Mouse (Mus musculus): ENCODE data around the gene Hs6st1. TPM values are rescaled to one million over a fixed set of nuclear protein-coding genes. Genes with fewer than 3 reads are reported as not detected.

Hs6st1 gene
- polyA plus RNA-seq, 1 experiment, result 53.7 TPM

- Histone ChIP-seq H3K4me1 (ENCODE audit: control insufficient read depth, insufficient read depth, insufficient read length, low read length) (peaks cover 79% of the 10 kb centered on the region), H3K27ac (ENCODE audit: insufficient read depth, low read depth, low read length) (peak overlapping the region; percentile 91), H3K27me3 (ENCODE audit: control insufficient read depth, insufficient read depth, low read length) (no peaks in the 10 kb centered on the region), H3K36me3 (ENCODE audit: control insufficient read depth, insufficient read depth, low read length) (peaks cover 13% of the 10 kb centered on the region), H3K4me3 (ENCODE audit: low read depth, low read length) (no peak overlapping the region)
- TF ChIP-seq POLR2A (IDR thresholded peaks at IDR 0.05; ENCODE audit: low read depth, low read length), result no peak
- TF ChIP-seq CTCF (IDR thresholded peaks at IDR 0.05; ENCODE audit: extremely low read depth, insufficient read length, insufficient replicate concordance, low read depth, low read length), result no peak
- WGBS, result 83% methylated on average over 5 of the region's 5 CpGs
Observed at GRCm38 (mm10) chr1:36074197-36074596, 6.0 kb downstream of the Hs6st1 start.

GRCm38 (mm10) chr1:36074968-36075367 is 6.8 kb downstream of the Hs6st1 start:
- TF ChIP-seq POLR2A (IDR thresholded peaks at IDR 0.05; ENCODE audit: low read depth, low read length) (no peak), CTCF (IDR thresholded peaks at IDR 0.05; ENCODE audit: extremely low read depth, insufficient read length, insufficient replicate concordance, low read depth, low read length) (no peak)
- 29% methylated on average over 7 of the region's 7 CpGs for WGBS

GRCm38 (mm10) chr1:36075652-36076051 is 7.5 kb downstream of the Hs6st1 start:
- 52% methylated on average over 5 of the region's 5 CpGs for WGBS
- no peak overlapping the region for H3K4me3 ChIP-seq (ENCODE audit: low read depth, low read length)
- H3K36me3 ChIP-seq (ENCODE audit: control insufficient read depth, insufficient read depth, low read length), result peaks cover 18% of the 10 kb centered on the region
- H3K27ac ChIP-seq (ENCODE audit: insufficient read depth, low read depth, low read length), result peak overlapping the region; percentile 91
- no peaks in the 10 kb centered on the region for H3K27me3 ChIP-seq (ENCODE audit: control insufficient read depth, insufficient read depth, low read length)
- H3K4me1 ChIP-seq (ENCODE audit: control insufficient read depth, insufficient read depth, insufficient read length, low read length), result peaks cover 84% of the 10 kb centered on the region
- TF ChIP-seq CTCF (IDR thresholded peaks at IDR 0.05; ENCODE audit: extremely low read depth, insufficient read length, insufficient replicate concordance, low read depth, low read length) (no peak), POLR2A (IDR thresholded peaks at IDR 0.05; ENCODE audit: low read depth, low read length) (no peak)

More at GRCm38 (mm10) chr1:36074968-36075367, 6.8 kb downstream of the Hs6st1 start:
- H3K4me1 ChIP-seq (ENCODE audit: control insufficient read depth, insufficient read depth, insufficient read length, low read length), result peaks cover 86% of the 10 kb centered on the region
- no peaks in the 10 kb centered on the region for H3K27me3 ChIP-seq (ENCODE audit: control insufficient read depth, insufficient read depth, low read length)
- peak overlapping the region; percentile 27; the same call in 1 of the 2 replicates for H3K4me3 ChIP-seq (ENCODE audit: low read depth, low read length)
- peaks cover 13% of the 10 kb centered on the region for H3K36me3 ChIP-seq (ENCODE audit: control insufficient read depth, insufficient read depth, low read length)
- H3K27ac ChIP-seq (ENCODE audit: insufficient read depth, low read depth, low read length), result peak overlapping the region; percentile 91

- no peak overlapping the region for H3K4me3 ChIP-seq (ENCODE audit: low read depth, low read length)
- H3K4me1 ChIP-seq (ENCODE audit: control insufficient read depth, insufficient read depth, insufficient read length, low read length), result peaks cover 72% of the 10 kb centered on the region
- H3K27ac ChIP-seq (ENCODE audit: insufficient read depth, low read depth, low read length), result peak overlapping the region; percentile 91
- 44% methylated on average over 6 of the region's 6 CpGs for WGBS
- no peaks in the 10 kb centered on the region for H3K27me3 ChIP-seq (ENCODE audit: control insufficient read depth, insufficient read depth, low read length)
- TF ChIP-seq CTCF (IDR thresholded peaks at IDR 0.05; ENCODE audit: extremely low read depth, insufficient read length, insufficient replicate concordance, low read depth, low read length), result no peak
- no peak for TF ChIP-seq POLR2A (IDR thresholded peaks at IDR 0.05; ENCODE audit: low read depth, low read length)
- peaks cover 21% of the 10 kb centered on the region for H3K36me3 ChIP-seq (ENCODE audit: control insufficient read depth, insufficient read depth, low read length)
Observed at GRCm38 (mm10) chr1:36077084-36077483, 8.9 kb downstream of the Hs6st1 start.

GRCm38 (mm10) chr1:36078250-36078649 is 10.1 kb downstream of the Hs6st1 start:
- Histone ChIP-seq H3K27ac (ENCODE audit: insufficient read depth, low read depth, low read length) (peak overlapping the region; percentile 32; the same call in 1 of the 2 replicates), H3K27me3 (ENCODE audit: control insufficient read depth, insufficient read depth, low read length) (no peaks in the 10 kb centered on the region), H3K4me1 (ENCODE audit: control insufficient read depth, insufficient read depth, insufficient read length, low read length) (peaks cover 74% of the 10 kb centered on the region), H3K36me3 (ENCODE audit: control insufficient read depth, insufficient read depth, low read length) (peaks cover 23% of the 10 kb centered on the region), H3K4me3 (ENCODE audit: low read depth, low read length) (no peak overlapping the region)
- no peak for TF ChIP-seq POLR2A (IDR thresholded peaks at IDR 0.05; ENCODE audit: low read depth, low read length)
- TF ChIP-seq CTCF (IDR thresholded peaks at IDR 0.05; ENCODE audit: extremely low read depth, insufficient read length, insufficient replicate concordance, low read depth, low read length), result no peak
- 83% methylated on average over 1 of the region's 1 CpGs for WGBS

- H3K4me1 ChIP-seq (ENCODE audit: control insufficient read depth, insufficient read depth, insufficient read length, low read length), result peaks cover 68% of the 10 kb centered on the region
- H3K27ac ChIP-seq (ENCODE audit: insufficient read depth, low read depth, low read length), result peak overlapping the region; percentile 24
- TF ChIP-seq CTCF (IDR thresholded peaks at IDR 0.05; ENCODE audit: extremely low read depth, insufficient read length, insufficient replicate concordance, low read depth, low read length), result no peak
- no peak for TF ChIP-seq POLR2A (IDR thresholded peaks at IDR 0.05; ENCODE audit: low read depth, low read length)
- peaks cover 24% of the 10 kb centered on the region for H3K36me3 ChIP-seq (ENCODE audit: control insufficient read depth, insufficient read depth, low read length)
- H3K4me3 ChIP-seq (ENCODE audit: low read depth, low read length), result no peak overlapping the region
- 31% methylated on average over 8 of the region's 8 CpGs for WGBS
- no peaks in the 10 kb centered on the region for H3K27me3 ChIP-seq (ENCODE audit: control insufficient read depth, insufficient read depth, low read length)
Observed at GRCm38 (mm10) chr1:36079679-36080078, 11.5 kb downstream of the Hs6st1 start.

GRCm38 (mm10) chr1:36080974-36081373 is 12.8 kb downstream of the Hs6st1 start:
- peaks cover 28% of the 10 kb centered on the region for H3K36me3 ChIP-seq (ENCODE audit: control insufficient read depth, insufficient read depth, low read length)
- no peak overlapping the region for H3K27ac ChIP-seq (ENCODE audit: insufficient read depth, low read depth, low read length)
- H3K4me1 ChIP-seq (ENCODE audit: control insufficient read depth, insufficient read depth, insufficient read length, low read length), result peaks cover 57% of the 10 kb centered on the region
- TF ChIP-seq POLR2A (IDR thresholded peaks at IDR 0.05; ENCODE audit: low read depth, low read length) (no peak), CTCF (IDR thresholded peaks at IDR 0.05; ENCODE audit: extremely low read depth, insufficient read length, insufficient replicate concordance, low read depth, low read length) (no peak)
- H3K27me3 ChIP-seq (ENCODE audit: control insufficient read depth, insufficient read depth, low read length), result no peaks in the 10 kb centered on the region
- H3K4me3 ChIP-seq (ENCODE audit: low read depth, low read length), result no peak overlapping the region
- WGBS, result 74% methylated on average over 5 of the region's 5 CpGs

All from small intestine, adult 2 months (tissue).